Mouse (Mus musculus): ENCODE results near the gene 2610528J11Rik. TPM values are rescaled to one million over a fixed set of nuclear protein-coding genes. Genes with fewer than 3 reads are reported as not detected.
"Not testable (repeated sequence)": the region's sequence is repeated elsewhere in the genome, so short reads cannot be mapped to it uniquely, and the experiment has no call there.

Gene 2610528J11Rik
- polyA plus RNA-seq (2014; fragmentation: Nextera tagmentation; extraction: Ambion mirVana) = 15.5 and 15.6 TPM in 2 replicates

GRCm38 (mm10) chr4:118526408-118527334 lies at the start of gene 2610528J11Rik:
Gene 2610528J11Rik (plus strand): TSS chr4:118526999.
- no peaks in the 10 kb centered on the region for H3K4me1 ChIP-seq (ENCODE audit: control insufficient read depth, insufficient read depth, low read length)
- 43% methylated on average over 17 of the region's 17 CpGs for WGBS
- H3K4me3 ChIP-seq (ENCODE audit: low read length) = peak within 1 kb of the TSS; percentile 17; the same call in 1 of the 2 replicates
- H3K9ac ChIP-seq (ENCODE audit: low read depth, low read length) = no peak within 1 kb of the TSS
- H3K4me2 ChIP-seq (replicated peaks; ENCODE audit: low read depth, low read length) = peak within 1 kb of the TSS; percentile 25
- peak; percentile 61 for ATAC-seq (ENCODE audit: low FRiP score, low TSS enrichment)
- no peaks in the 10 kb centered on the region for H3K36me3 ChIP-seq (ENCODE audit: control insufficient read depth, insufficient read depth, low read length)
- H3K27me3 ChIP-seq (ENCODE audit: control insufficient read depth, insufficient read depth, low read length) = no peaks in the 10 kb centered on the region
- H3K27ac ChIP-seq (ENCODE audit: low read depth, low read length) = peak within 1 kb of the TSS; percentile 62; the same call in 1 of the 2 replicates
- H3K9me3 ChIP-seq (ENCODE audit: control insufficient read depth, low read length) = no peaks in the 10 kb centered on the region

- WGBS = 70% methylated on average over 8 of the region's 8 CpGs
- H3K9ac ChIP-seq (ENCODE audit: low read depth, low read length) = no peak within 1 kb of the TSS
These were observed 37.1 kb upstream of the 2610528J11Rik start, which contains the start of gene Tie1 for GRCm38 (mm10) chr4:118489717-118490132. Gene Tie1 (minus strand): TSS chr4:118490061.

GRCm38 (mm10) chr4:118490461-118490860 lies 36.3 kb upstream of the 2610528J11Rik start:
- Histone ChIP-seq H3K4me3 (ENCODE audit: low read length) (no peak overlapping the region), H3K4me2 (replicated peaks; ENCODE audit: low read depth, low read length) (no peak overlapping the region), H3K36me3 (ENCODE audit: control insufficient read depth, insufficient read depth, low read length) (no peaks in the 10 kb centered on the region), H3K4me1 (ENCODE audit: control insufficient read depth, insufficient read depth, low read length) (peaks cover 3% of the 10 kb centered on the region; the same call in 1 of the 2 replicates), H3K9ac (ENCODE audit: low read depth, low read length) (no peak overlapping the region), H3K9me3 (ENCODE audit: control insufficient read depth, low read length) (no peaks in the 10 kb centered on the region), H3K27me3 (ENCODE audit: control insufficient read depth, insufficient read depth, low read length) (no peaks in the 10 kb centered on the region), H3K27ac (ENCODE audit: low read depth, low read length) (no peak overlapping the region)
- ATAC-seq (ENCODE audit: low FRiP score, low TSS enrichment) = no peak
- 92% methylated on average over 10 of the region's 10 CpGs for WGBS

More at GRCm38 (mm10) chr4:118489717-118490132, 37.1 kb upstream of the 2610528J11Rik start, which contains the start of gene Tie1:
- Histone ChIP-seq H3K27me3 (ENCODE audit: control insufficient read depth, insufficient read depth, low read length) (no peaks in the 10 kb centered on the region), H3K27ac (ENCODE audit: low read depth, low read length) (no peak within 1 kb of the TSS), H3K4me2 (replicated peaks; ENCODE audit: low read depth, low read length) (peak within 1 kb of the TSS; percentile 12; the same call in 1 of the 2 replicates), H3K4me1 (ENCODE audit: control insufficient read depth, insufficient read depth, low read length) (peaks cover 3% of the 10 kb centered on the region; the same call in 1 of the 2 replicates), H3K36me3 (ENCODE audit: control insufficient read depth, insufficient read depth, low read length) (no peaks in the 10 kb centered on the region), H3K9me3 (ENCODE audit: control insufficient read depth, low read length) (no peaks in the 10 kb centered on the region), H3K4me3 (ENCODE audit: low read length) (peak within 1 kb of the TSS; percentile 6)
- peak; percentile 49 for ATAC-seq (ENCODE audit: low FRiP score, low TSS enrichment)

GRCm38 (mm10) chr4:118500171-118500724 lies 26.6 kb upstream of the 2610528J11Rik start:
- no peak for ATAC-seq (ENCODE audit: low FRiP score, low TSS enrichment)
- Histone ChIP-seq H3K9me3 (ENCODE audit: control insufficient read depth, low read length) (no peaks in the 10 kb centered on the region), H3K4me1 (ENCODE audit: control insufficient read depth, insufficient read depth, low read length) (0 out of 2 replicates have a peak, but pooled peaks cover 4% of the 10 kb centered on the region), H3K9ac (ENCODE audit: low read depth, low read length) (no peak overlapping the region), H3K36me3 (ENCODE audit: control insufficient read depth, insufficient read depth, low read length) (no peaks in the 10 kb centered on the region), H3K4me3 (ENCODE audit: low read length) (no peak overlapping the region), H3K27me3 (ENCODE audit: control insufficient read depth, insufficient read depth, low read length) (no peaks in the 10 kb centered on the region), H3K27ac (ENCODE audit: low read depth, low read length) (no peak overlapping the region), H3K4me2 (replicated peaks; ENCODE audit: low read depth, low read length) (no peak overlapping the region)
- 33% methylated on average over 6 of the region's 6 CpGs for WGBS

GRCm38 (mm10) chr4:118500792-118501191 lies 26.0 kb upstream of the 2610528J11Rik start:
- no peaks in the 10 kb centered on the region for H3K9me3 ChIP-seq (ENCODE audit: control insufficient read depth, low read length)
- H3K4me1 ChIP-seq (ENCODE audit: control insufficient read depth, insufficient read depth, low read length) = 0 out of 2 replicates have a peak, but pooled peaks cover 4% of the 10 kb centered on the region
- ATAC-seq (ENCODE audit: low FRiP score, low TSS enrichment) = no peak
- H3K9ac ChIP-seq (ENCODE audit: low read depth, low read length) = no peak overlapping the region
- H3K36me3 ChIP-seq (ENCODE audit: control insufficient read depth, insufficient read depth, low read length) = no peaks in the 10 kb centered on the region
- no peak overlapping the region for H3K4me3 ChIP-seq (ENCODE audit: low read length)
- H3K27me3 ChIP-seq (ENCODE audit: control insufficient read depth, insufficient read depth, low read length) = no peaks in the 10 kb centered on the region
- 62% methylated on average over 9 of the region's 9 CpGs for WGBS
- no peak overlapping the region for H3K27ac ChIP-seq (ENCODE audit: low read depth, low read length)
- H3K4me2 ChIP-seq (replicated peaks; ENCODE audit: low read depth, low read length) = no peak overlapping the region

- H3K4me3 ChIP-seq (ENCODE audit: low read length) = no peak overlapping the region
- ATAC-seq (ENCODE audit: low FRiP score, low TSS enrichment) = no peak
- no peaks in the 10 kb centered on the region for H3K9me3 ChIP-seq (ENCODE audit: control insufficient read depth, low read length)
- no peak overlapping the region for H3K4me2 ChIP-seq (replicated peaks; ENCODE audit: low read depth, low read length)
- peaks cover 1% of the 10 kb centered on the region; the same call in 1 of the 2 replicates for H3K4me1 ChIP-seq (ENCODE audit: control insufficient read depth, insufficient read depth, low read length)
- no peak overlapping the region for H3K9ac ChIP-seq (ENCODE audit: low read depth, low read length)
- no peaks in the 10 kb centered on the region for H3K27me3 ChIP-seq (ENCODE audit: control insufficient read depth, insufficient read depth, low read length)
- 70% methylated on average over 3 of the region's 3 CpGs for WGBS
- no peaks in the 10 kb centered on the region for H3K36me3 ChIP-seq (ENCODE audit: control insufficient read depth, insufficient read depth, low read length)
- no peak overlapping the region for H3K27ac ChIP-seq (ENCODE audit: low read depth, low read length)
These were observed 21.2 kb upstream of the 2610528J11Rik start for GRCm38 (mm10) chr4:118505551-118505950.

GRCm38 (mm10) chr4:118507171-118507570 lies 19.6 kb upstream of the 2610528J11Rik start:
- H3K9me3 ChIP-seq (ENCODE audit: control insufficient read depth, low read length); ATAC-seq (ENCODE audit: low FRiP score, low TSS enrichment); H3K4me2 ChIP-seq (replicated peaks; ENCODE audit: low read depth, low read length); H3K9ac ChIP-seq (ENCODE audit: low read depth, low read length); H3K4me3 ChIP-seq (ENCODE audit: low read length); H3K36me3 ChIP-seq (ENCODE audit: control insufficient read depth, insufficient read depth, low read length); H3K27ac ChIP-seq (ENCODE audit: low read depth, low read length); H3K27me3 ChIP-seq (ENCODE audit: control insufficient read depth, insufficient read depth, low read length); H3K4me1 ChIP-seq (ENCODE audit: control insufficient read depth, insufficient read depth, low read length): not testable (repeated sequence)
- WGBS = 87% methylated on average over 1 of the region's 1 CpGs

- ATAC-seq (ENCODE audit: low FRiP score, low TSS enrichment) = no peak
- WGBS = 21% methylated on average over 6 of the region's 6 CpGs
- H3K27ac ChIP-seq (ENCODE audit: low read depth, low read length) = no peak overlapping the region
- H3K9me3 ChIP-seq (ENCODE audit: control insufficient read depth, low read length) = no peaks in the 10 kb centered on the region
- H3K9ac ChIP-seq (ENCODE audit: low read depth, low read length) = no peak overlapping the region
- no peak overlapping the region for H3K4me2 ChIP-seq (replicated peaks; ENCODE audit: low read depth, low read length)
- H3K27me3 ChIP-seq (ENCODE audit: control insufficient read depth, insufficient read depth, low read length) = no peaks in the 10 kb centered on the region
- H3K4me1 ChIP-seq (ENCODE audit: control insufficient read depth, insufficient read depth, low read length) = no peaks in the 10 kb centered on the region; the same call in 1 of the 2 replicates
- H3K36me3 ChIP-seq (ENCODE audit: control insufficient read depth, insufficient read depth, low read length) = no peaks in the 10 kb centered on the region
- H3K4me3 ChIP-seq (ENCODE audit: low read length) = no peak overlapping the region
These were observed 17.7 kb upstream of the 2610528J11Rik start for GRCm38 (mm10) chr4:118509050-118509449.
